20 mouse cellular contexts compared by ENCODE assay signal in genomic region chr7:133163011-133163410, GRCm38 (mm10). TPM values are rescaled to one million over a fixed set of nuclear protein-coding genes. Genes with fewer than 3 reads are reported as not detected.
A peak's percentile ranks its signal among the peaks of the same experiment; 100 is the strongest.
DNase-seq lines count a peak whose midpoint lies in the region; ATAC-seq and TF ChIP-seq lines count a peak whose summit lies in the region.
"Had no signal": no experiment of that assay in that cellular context is flagged by ENCODE, and none has a peak within 500 bp of the region (broad histone marks: within the 10 kb centered on the region; RNA-seq: fewer than 3 reads in every experiment).

No protein-coding gene starts in this region.

- ATAC-seq in stomach, embryonic 15.5 days (ENCODE audit: insufficient read depth, low FRiP score, low read depth): 0 out of 2 replicates have a peak, but pooled peaks have one; percentile 32
- ATAC-seq in stomach, postnatal 0 days (ENCODE audit: low FRiP score, low TSS enrichment): no peak; the same call in 1 of the 2 replicates
- peak; percentile 45; the same call in 1 of the 2 replicates for ATAC-seq in kidney, embryonic 15.5 days (replicated peaks; ENCODE audit: low FRiP score)
- ATAC-seq: activated CD4-positive, CD25-positive, alpha-beta regulatory T cell, adult 4 months; CD4-positive, CD25-positive, alpha-beta regulatory T cell, adult 4 months; forebrain, embryonic 15.5 days had no signal

- intact Hi-C loops in left cerebral cortex, adult 2 months (cut with DNase I): no loop called here

- TF ChIP-seq EP300 in stomach, postnatal 0 days (optimal IDR thresholded peaks at IDR 0.05): no peak

- H3K4me1 ChIP-seq in heart, embryonic 10.5 days: no peaks in the 10 kb centered on the region
- H3K4me1 ChIP-seq in stomach, embryonic 15.5 days: peaks cover 16% of the 10 kb centered on the region
- peaks cover 2% of the 10 kb centered on the region for H3K4me1 ChIP-seq in stomach, postnatal 0 days (replicated peaks; ENCODE audit: control insufficient read depth, insufficient read depth)
- peaks cover 29% of the 10 kb centered on the region for H3K4me1 ChIP-seq in kidney, embryonic 15.5 days

- H3K27ac ChIP-seq in heart, embryonic 10.5 days: no peak overlapping the region
- H3K27ac ChIP-seq in stomach, embryonic 15.5 days: no peak overlapping the region
- H3K27ac ChIP-seq in stomach, postnatal 0 days (replicated peaks): no peak overlapping the region
- no peak overlapping the region for H3K27ac ChIP-seq in kidney, embryonic 15.5 days
- no peak overlapping the region for H3K27ac ChIP-seq in left cerebral cortex, adult 2 months
- H3K27ac ChIP-seq: forebrain, embryonic 15.5 days; limb, embryonic 15.5 days; neural tube, embryonic 15.5 days had no signal

- no peaks in the 10 kb centered on the region for H3K9me3 ChIP-seq in heart, embryonic 10.5 days
- H3K9me3 ChIP-seq in stomach, embryonic 15.5 days: no peaks in the 10 kb centered on the region
- H3K9me3 ChIP-seq in stomach, postnatal 0 days (ENCODE audit: control insufficient read depth, low read length): no peaks in the 10 kb centered on the region
- no peaks in the 10 kb centered on the region for H3K9me3 ChIP-seq in kidney, embryonic 15.5 days (replicated peaks)
- H3K9me3 ChIP-seq: forebrain, embryonic 15.5 days; limb, embryonic 15.5 days; neural tube, embryonic 15.5 days had no signal

- peaks cover 14% of the 10 kb centered on the region; the same call in 1 of the 2 replicates for H3K27me3 ChIP-seq in heart, embryonic 10.5 days (ENCODE audit: insufficient read depth, poor library complexity, severe bottlenecking)
- no peaks in the 10 kb centered on the region for H3K27me3 ChIP-seq in stomach, embryonic 15.5 days (replicated peaks)
- H3K27me3 ChIP-seq in stomach, postnatal 0 days (ENCODE audit: control insufficient read depth, insufficient read depth, low read length): no peaks in the 10 kb centered on the region
- H3K27me3 ChIP-seq in kidney, embryonic 15.5 days: no peaks in the 10 kb centered on the region
- H3K27me3 ChIP-seq: forebrain, embryonic 15.5 days; limb, embryonic 15.5 days; neural tube, embryonic 15.5 days had no signal

- WGBS in heart, embryonic 10.5 days: 77% methylated on average over 5 of the region's 5 CpGs
- WGBS in stomach, embryonic 15.5 days: 49% methylated on average over 5 of the region's 5 CpGs
- 58% methylated on average over 5 of the region's 5 CpGs for WGBS in stomach, postnatal 0 days
- WGBS in kidney, embryonic 15.5 days: 39% methylated on average over 5 of the region's 5 CpGs

- no peaks in the 10 kb centered on the region for H3K36me3 ChIP-seq in heart, embryonic 10.5 days
- H3K36me3 ChIP-seq in stomach, embryonic 15.5 days: no peaks in the 10 kb centered on the region
- no peaks in the 10 kb centered on the region for H3K36me3 ChIP-seq in stomach, postnatal 0 days (ENCODE audit: control insufficient read depth, insufficient read depth, low read length)
- H3K36me3 ChIP-seq in kidney, embryonic 15.5 days: no peaks in the 10 kb centered on the region
- H3K36me3 ChIP-seq: forebrain, embryonic 15.5 days; limb, embryonic 15.5 days; neural tube, embryonic 15.5 days had no signal

- H3K4me3 ChIP-seq in heart, embryonic 10.5 days: no peak overlapping the region
- no peak overlapping the region for H3K4me3 ChIP-seq in stomach, embryonic 15.5 days (replicated peaks)
- H3K4me3 ChIP-seq in stomach, postnatal 0 days (ENCODE audit: low read depth, low read length): no peak overlapping the region
- no peak overlapping the region for H3K4me3 ChIP-seq in kidney, embryonic 15.5 days (replicated peaks)
- H3K4me3 ChIP-seq in left cerebral cortex, adult 2 months: no peak overlapping the region
- H3K4me3 ChIP-seq: forebrain, embryonic 15.5 days; limb, embryonic 15.5 days; neural tube, embryonic 15.5 days had no signal

- no peak overlapping the region for H3K9ac ChIP-seq in stomach, embryonic 15.5 days
- H3K9ac ChIP-seq in stomach, postnatal 0 days (ENCODE audit: low read length): no peak overlapping the region
- H3K9ac ChIP-seq in kidney, embryonic 15.5 days: no peak overlapping the region
- H3K9ac ChIP-seq: forebrain, embryonic 15.5 days; limb, embryonic 15.5 days; lung, embryonic 14.5 days; neural tube, embryonic 15.5 days had no signal

- DNase-seq in heart, adult 8-10 months (ENCODE audit: low spot score): peak; percentile 20
- DNase-seq in heart, embryonic 10.5 days (ENCODE audit: low spot score): no peak
- no peak for DNase-seq in stomach, postnatal 0 days (ENCODE audit: low spot score)
- DNase-seq in left cerebral cortex, adult 2 months (ENCODE audit: extremely low spot score in 1 of 2, low spot score in 2 of 2): no peak
- DNase-seq in ovary, adult 18-20 months (ENCODE audit: low spot score): no peak
- DNase-seq: cerebellum, adult 8-10 months; gastrocnemius, postnatal 14 days; lung, embryonic 14.5 days; right cerebral cortex, adult 18-20 months; thymus, adult 18-20 months had no signal

- TF ChIP-seq CTCF in stomach, postnatal 0 days (IDR thresholded peaks at IDR 0.05; ENCODE audit: low read depth): no peak
- no peak for TF ChIP-seq CTCF in left cerebral cortex, adult 2 months (IDR thresholded peaks at IDR 0.05)

- H3K4me2 ChIP-seq in stomach, embryonic 15.5 days: no peak overlapping the region
- no peak overlapping the region for H3K4me2 ChIP-seq in stomach, postnatal 0 days (replicated peaks; ENCODE audit: low read depth)
- H3K4me2 ChIP-seq in kidney, embryonic 15.5 days: no peak overlapping the region
- H3K4me2 ChIP-seq: forebrain, embryonic 15.5 days; limb, embryonic 15.5 days; lung, embryonic 14.5 days; neural tube, embryonic 15.5 days had no signal

RNA-seq across cellular contexts. Expression of gene Ctbp2, which starts 38.9 kb away (rescaled TPM):
- total RNA-seq in heart, adult 8-10 months (2022): 10 to 100 TPM; 24.9 to 28.1 (median 27.6) TPM
- 60.1 and 75.7 TPM in 2 replicates for polyA plus RNA-seq in heart, embryonic 10.5 days (2016; fragmentation: Nextera tagmentation; extraction: Ambion mirVana)
- 87.8 and 91.4 TPM in 2 replicates for polyA plus RNA-seq in stomach, embryonic 15.5 days (2015; fragmentation: Nextera tagmentation; extraction: Ambion mirVana)
- 48.6 and 55.6 TPM in 2 replicates for polyA plus RNA-seq in stomach, postnatal 0 days (2015; fragmentation: Nextera tagmentation; extraction: Ambion mirVana)
- 114 and 117 TPM in 2 replicates for polyA plus RNA-seq in kidney, embryonic 15.5 days (2015; fragmentation: Nextera tagmentation; extraction: Ambion mirVana)
- 10 to 100 TPM; 30.1 to 30.6 TPM for total RNA-seq in left cerebral cortex, adult 2 months (2021)

RNA-seq across cellular contexts. Expression of gene Fgfr2, which starts 39.9 kb away (rescaled TPM):
- total RNA-seq in heart, adult 8-10 months (2022): 1 to 10 TPM; 1.1 to 1.9 (median 1.4) TPM
- 23.6 and 46.6 TPM in 2 replicates for polyA plus RNA-seq in heart, embryonic 10.5 days (2016; fragmentation: Nextera tagmentation; extraction: Ambion mirVana)
- polyA plus RNA-seq in stomach, embryonic 15.5 days (2015; fragmentation: Nextera tagmentation; extraction: Ambion mirVana): 96.7 and 104 TPM in 2 replicates
- polyA plus RNA-seq in stomach, postnatal 0 days (2015; fragmentation: Nextera tagmentation; extraction: Ambion mirVana): 60.8 and 67.1 TPM in 2 replicates
- 99.9 and 104 TPM in 2 replicates for polyA plus RNA-seq in kidney, embryonic 15.5 days (2015; fragmentation: Nextera tagmentation; extraction: Ambion mirVana)
- total RNA-seq in left cerebral cortex, adult 2 months (2021): 10 to 100 TPM; 47.3 to 47.4 TPM
- total RNA-seq: hematopoietic stem cell, adult 5-6 weeks; megakaryocyte-erythroid progenitor cell, adult 5-6 weeks; monocyte, adult 5-6 weeks had no signal
- polyA plus RNA-seq: activated CD4-positive, CD25-positive, alpha-beta regulatory T cell, adult 4 months; CD4-positive, CD25-positive, alpha-beta regulatory T cell, adult 4 months had no signal
